ENCODE assay signal across 9 mouse cellular contexts in the genomic region with DNA sequence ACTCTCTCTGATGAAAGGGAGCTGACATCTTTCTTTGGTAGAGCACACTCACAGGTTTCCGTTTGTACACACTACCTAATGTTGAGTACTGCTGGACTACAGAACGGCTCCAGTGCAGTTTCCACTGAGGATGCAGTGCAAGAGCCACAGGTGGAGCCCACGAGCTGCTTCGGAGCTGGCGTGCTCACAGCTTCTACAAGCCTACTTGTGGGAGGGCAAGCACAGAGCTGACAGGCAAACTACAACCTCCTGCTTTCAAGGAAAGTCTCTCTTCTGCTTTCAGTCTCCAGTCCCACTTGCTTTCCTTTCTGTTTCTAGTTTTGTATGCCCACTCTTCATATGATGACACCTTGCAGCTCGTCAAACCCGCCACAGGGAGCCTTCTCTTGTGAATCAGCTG.
DNase-seq lines count a peak whose midpoint lies in the region; ATAC-seq and TF ChIP-seq lines count a peak whose summit lies in the region.
"Had no signal": no experiment of that assay in that cellular context is flagged by ENCODE, and none has a peak within 500 bp of the region (broad histone marks: within the 10 kb centered on the region; RNA-seq: fewer than 3 reads in every experiment).

No protein-coding gene starts in this region.

- H3K4me2 ChIP-seq in forebrain, postnatal 0 days (ENCODE audit: low read depth) = no peak overlapping the region
- no peak overlapping the region for H3K4me2 ChIP-seq in forebrain, embryonic 12.5 days
- H3K4me2 ChIP-seq in heart, postnatal 0 days (ENCODE audit: low read depth, low read length) = no peak overlapping the region
- H3K4me2 ChIP-seq in neural tube, embryonic 11.5 days (ENCODE audit: low read depth) = no peak overlapping the region

- H3K27ac ChIP-seq in forebrain, postnatal 0 days (ENCODE audit: low read depth, low read length) = peak overlapping the region; percentile 15; the same call in 1 of the 2 replicates
- no peak overlapping the region for H3K27ac ChIP-seq in forebrain, embryonic 12.5 days
- no peak overlapping the region for H3K27ac ChIP-seq in cortical plate, adult 2 months (ENCODE audit: insufficient read depth, low read length)
- no peak overlapping the region for H3K27ac ChIP-seq in heart, postnatal 0 days (ENCODE audit: low read depth)
- no peak overlapping the region for H3K27ac ChIP-seq in neural tube, embryonic 11.5 days (ENCODE audit: low read depth, low read length)

- peak; percentile 57 for DNase-seq in forebrain, postnatal 0 days
- peak; percentile 82 for DNase-seq in heart, postnatal 0 days (ENCODE audit: low spot score)
- peak; percentile 62 to 66 for DNase-seq in left cerebral cortex, postnatal 14 days (ENCODE audit: low spot score in 2 of 2)
- peak; percentile 23 for DNase-seq in neural tube, embryonic 11.5 days (ENCODE audit: low spot score)
- peak; percentile 72 for DNase-seq in thymus, postnatal 4 days

- H3K9ac ChIP-seq in forebrain, postnatal 0 days = no peak overlapping the region
- no peak overlapping the region for H3K9ac ChIP-seq in forebrain, embryonic 12.5 days
- no peak overlapping the region for H3K9ac ChIP-seq in heart, postnatal 0 days (replicated peaks; ENCODE audit: low read depth, low read length)
- H3K9ac ChIP-seq in neural tube, embryonic 11.5 days (ENCODE audit: low read length) = no peak overlapping the region

- no peaks in the 10 kb centered on the region for H3K9me3 ChIP-seq in forebrain, postnatal 0 days (ENCODE audit: low read length)
- no peaks in the 10 kb centered on the region for H3K9me3 ChIP-seq in forebrain, embryonic 12.5 days
- no peaks in the 10 kb centered on the region for H3K9me3 ChIP-seq in heart, postnatal 0 days (replicated peaks; ENCODE audit: control insufficient read depth, low read length)
- H3K9me3 ChIP-seq in neural tube, embryonic 11.5 days (ENCODE audit: control insufficient read depth, low read length) = no peaks in the 10 kb centered on the region

- no peaks in the 10 kb centered on the region for H3K4me1 ChIP-seq in forebrain, postnatal 0 days (ENCODE audit: insufficient read depth)
- peaks cover 5% of the 10 kb centered on the region; the same call in 1 of the 2 replicates for H3K4me1 ChIP-seq in forebrain, embryonic 12.5 days
- H3K4me1 ChIP-seq in cortical plate, adult 2 months (ENCODE audit: control insufficient read depth, insufficient read depth, low read length) = peaks cover 4% of the 10 kb centered on the region; the same call in 1 of the 2 replicates
- H3K4me1 ChIP-seq in heart, postnatal 0 days (ENCODE audit: control insufficient read depth, insufficient read depth) = peaks cover 11% of the 10 kb centered on the region
- no peaks in the 10 kb centered on the region for H3K4me1 ChIP-seq in neural tube, embryonic 11.5 days (ENCODE audit: control insufficient read depth, insufficient read depth, low read length)

- no peak for TF ChIP-seq EP300 in heart, postnatal 0 days (IDR thresholded peaks at IDR 0.05; ENCODE audit: low read depth)

- TF ChIP-seq POLR2A in cortical plate, adult 2 months (IDR thresholded peaks at IDR 0.05; ENCODE audit: extremely low read depth, insufficient read depth, low read length) = no peak

- intact Hi-C loops in left cerebral cortex, postnatal 14 days (cut with DNase I) = no loop called here

- H3K36me3 ChIP-seq in forebrain, postnatal 0 days (ENCODE audit: insufficient read depth) = no peaks in the 10 kb centered on the region
- H3K36me3 ChIP-seq in forebrain, embryonic 12.5 days (replicated peaks) = no peaks in the 10 kb centered on the region
- no peaks in the 10 kb centered on the region for H3K36me3 ChIP-seq in heart, postnatal 0 days (replicated peaks; ENCODE audit: control insufficient read depth, insufficient read depth, low read length)
- H3K36me3 ChIP-seq in neural tube, embryonic 11.5 days (ENCODE audit: control insufficient read depth, insufficient read depth, low read length) = no peaks in the 10 kb centered on the region

- no peak overlapping the region for H3K4me3 ChIP-seq in forebrain, postnatal 0 days (ENCODE audit: low read depth, low read length)
- no peak overlapping the region for H3K4me3 ChIP-seq in forebrain, embryonic 12.5 days (replicated peaks)
- H3K4me3 ChIP-seq in cortical plate, adult 2 months (ENCODE audit: insufficient read depth, low read length) = no peak overlapping the region
- H3K4me3 ChIP-seq in heart, postnatal 0 days (ENCODE audit: low read depth, low read length) = no peak overlapping the region
- H3K4me3 ChIP-seq in neural tube, embryonic 11.5 days (ENCODE audit: low read depth, low read length) = no peak overlapping the region
- H3K4me3 ChIP-seq: myocyte had no signal

- peak; percentile 63 for ATAC-seq in forebrain, postnatal 0 days
- no peak for ATAC-seq in forebrain, embryonic 12.5 days (ENCODE audit: low FRiP score)
- peak; percentile 54 for ATAC-seq in CD4-positive, CD25-positive, alpha-beta regulatory T cell, adult 4 months
- ATAC-seq in heart, postnatal 0 days (ENCODE audit: insufficient read depth, low read depth) = peak; percentile 83
- ATAC-seq in neural tube, embryonic 11.5 days (ENCODE audit: insufficient read depth, low FRiP score, low TSS enrichment) = no peak

- TF ChIP-seq CTCF in forebrain, postnatal 0 days (IDR thresholded peaks at IDR 0.05; ENCODE audit: low read depth) = peak; percentile 58
- TF ChIP-seq CTCF in cortical plate, adult 2 months (IDR thresholded peaks at IDR 0.05; ENCODE audit: extremely low read depth, insufficient read depth, low read length) = peak; percentile 52
- peak; percentile 65 for TF ChIP-seq CTCF in heart, postnatal 0 days (IDR thresholded peaks at IDR 0.05; ENCODE audit: low read depth)

- no peaks in the 10 kb centered on the region for H3K27me3 ChIP-seq in forebrain, postnatal 0 days (ENCODE audit: insufficient read depth, low read length)
- no peaks in the 10 kb centered on the region for H3K27me3 ChIP-seq in forebrain, embryonic 12.5 days
- H3K27me3 ChIP-seq in heart, postnatal 0 days (ENCODE audit: control insufficient read depth, insufficient read depth, low read length) = no peaks in the 10 kb centered on the region
- no peaks in the 10 kb centered on the region for H3K27me3 ChIP-seq in neural tube, embryonic 11.5 days (ENCODE audit: control insufficient read depth, insufficient read depth, low read length)

- 43% methylated on average over 7 of the region's 7 CpGs for WGBS in forebrain, postnatal 0 days
- WGBS in forebrain, embryonic 12.5 days = 54% methylated on average over 7 of the region's 7 CpGs
- WGBS in heart, postnatal 0 days = 14% methylated on average over 7 of the region's 7 CpGs
- 53% methylated on average over 7 of the region's 7 CpGs for WGBS in neural tube, embryonic 11.5 days

Comparison
In these comparisons a context has a peak if more than half of its experiments do, and no peak if none do; other contexts are left out.
1. ATAC-seq: peak in forebrain, postnatal 0 days (single experiment), CD4-positive, CD25-positive, alpha-beta regulatory T cell, adult 4 months (single experiment) and heart, postnatal 0 days (single experiment); none in forebrain, embryonic 12.5 days (single experiment) and neural tube, embryonic 11.5 days (single experiment).
2. DNase-seq: peak in every context shown above with its lines; median percentile 82 in heart, postnatal 0 days; 72 in thymus, postnatal 4 days; 64 in left cerebral cortex, postnatal 14 days; 57 in forebrain, postnatal 0 days; 23 in neural tube, embryonic 11.5 days.
3. Peak in every context shown above with its lines, with median percentiles within 50 percentile points of each other: CTCF ChIP-seq.